Mouse (Mus musculus) Patski (cell line): ENCODE data around the gene Galns. TPM values are rescaled to one million over a fixed set of nuclear protein-coding genes. Genes with fewer than 3 reads are reported as not detected.

ENCODE experiments used
- ATAC-seq: fragments of 100-300 bp; one replicate; pipeline ENCODE4 v1.8.0; 2021
- CTCF ChIA-PET: fragments of 350-600 bp; sonication (Branson Sonifier 250); formaldehyde crosslinking; loops from one replicate; lab custom pipeline; 2022; ENCODE audit warnings: inconsistent platforms; lab: Charles Lee
- POLR2A ChIA-PET: fragments of 350-600 bp; sonication (Branson Sonifier 250); formaldehyde crosslinking; loops from one replicate; lab custom pipeline; 2022; ENCODE audit warnings: antibody characterized with exemption, inconsistent platforms; lab: Charles Lee
- DNase-seq: peaks from one replicate; pipeline ENCODE4 v3.0.0-alpha.2; 2011; ENCODE audit warnings: low read depth, low spot score
- H3K27me3 ChIP-seq: fragments of 371-371 bp; one replicate; pipeline ENCODE4 v1.5.1; 2021
- CTCF ChIP-seq: fragments of 100-300 bp; IDR thresholded peaks from one replicate; pipeline ENCODE4 v1.5.1; 2021
- in situ Hi-C: fragments of 300-500 bp; cut with MboI; formaldehyde crosslinking; loops from 3 replicates; pipeline ENCODE4 v1.11.1; 2018; ENCODE audit warnings: low pct_unique_long_range_greater_than_20kb, mixed read lengths
- polyA plus RNA-seq: library from polyadenylated mRNA; unstranded; gene quantifications from one replicate; pipeline ENCODE4 v1.2.3, GENCODE M21; 2021

Galns gene
- polyA plus RNA-seq, 1 experiment from 2014 or later = 60.3 TPM

DNA sequence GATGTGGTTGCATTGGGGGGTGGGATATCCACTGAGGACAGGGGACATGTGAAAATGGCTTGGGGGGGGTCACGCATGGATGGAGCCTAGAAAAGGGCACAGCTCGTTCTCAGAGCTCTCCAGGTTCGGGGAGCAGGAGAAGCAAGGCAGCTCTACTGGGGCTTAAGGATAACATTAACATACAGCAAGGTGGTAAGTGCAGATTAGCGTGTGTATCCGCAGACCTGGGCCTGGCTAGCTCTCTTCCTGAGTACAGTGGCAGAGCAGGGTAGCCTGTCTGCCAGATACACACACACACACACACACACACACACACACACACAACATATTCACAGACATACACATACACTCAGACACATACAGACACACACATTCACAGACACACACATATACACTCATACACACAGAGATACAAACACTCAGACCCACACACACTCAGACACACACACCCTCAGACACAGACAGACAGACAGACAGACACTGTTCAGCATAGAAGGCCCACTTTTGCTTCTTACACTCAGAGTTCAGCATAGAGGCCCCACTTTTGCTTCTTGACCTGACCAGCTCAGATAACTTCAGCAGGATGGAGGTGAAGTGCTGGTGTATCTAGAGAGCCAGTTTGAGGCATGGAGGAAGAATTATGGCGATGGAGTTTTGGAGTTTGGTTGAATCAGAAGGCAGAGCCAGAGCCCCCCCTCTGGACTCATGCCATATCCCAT lies 7.6 kb upstream of the Galns start:
- ChIA-PET POLR2A (no interaction called here), CTCF (interaction anchor here (0.9 to 2.6 kb wide), 6 partner anchors 23 to 212 kb away, joined by 3 to 10 read pairs (median 4); no protein-coding TSS in a partner anchor)
- ATAC-seq (no peak), DNase-seq (no peak)
- in situ Hi-C loops = loop anchor here (5.0 kb wide), 2 partner anchors 58 to 213 kb away; no protein-coding TSS in a partner anchor
- no peak for TF ChIP-seq CTCF
- H3K27me3 ChIP-seq = no peaks in the 10 kb centered on the region

GRCm38 (mm10) chr8:122617947-122618546 lies 6.8 kb upstream of the Galns start:
- DNase-seq = no peak
- in situ Hi-C loops = loop anchor here (5.0 kb wide), 2 partner anchors 59 to 214 kb away; no protein-coding TSS in a partner anchor
- no peak for ATAC-seq
- CTCF ChIA-PET = interaction anchor here (0.9 to 2.6 kb wide), 5 partner anchors 24 to 212 kb away, joined by 3 to 10 read pairs (median 4); no protein-coding TSS in a partner anchor
- no peaks in the 10 kb centered on the region for H3K27me3 ChIP-seq
- no peak for TF ChIP-seq CTCF
- POLR2A ChIA-PET = no interaction called here

GRCm38 (mm10) chr8:122616181-122616905 lies 5.1 kb upstream of the Galns start:
- POLR2A ChIA-PET = no interaction called here
- in situ Hi-C loops = loop anchor here (5.0 kb wide), 2 partner anchors 61 to 216 kb away; no protein-coding TSS in a partner anchor
- H3K27me3 ChIP-seq = no peaks in the 10 kb centered on the region
- DNase-seq (no peak), ATAC-seq (no peak)
- TF ChIP-seq CTCF = no peak
- CTCF ChIA-PET = interaction anchor here (2.6 kb wide), 1 partner anchor 214 kb away, joined by 10 read pairs; no protein-coding TSS in a partner anchor

DNA sequence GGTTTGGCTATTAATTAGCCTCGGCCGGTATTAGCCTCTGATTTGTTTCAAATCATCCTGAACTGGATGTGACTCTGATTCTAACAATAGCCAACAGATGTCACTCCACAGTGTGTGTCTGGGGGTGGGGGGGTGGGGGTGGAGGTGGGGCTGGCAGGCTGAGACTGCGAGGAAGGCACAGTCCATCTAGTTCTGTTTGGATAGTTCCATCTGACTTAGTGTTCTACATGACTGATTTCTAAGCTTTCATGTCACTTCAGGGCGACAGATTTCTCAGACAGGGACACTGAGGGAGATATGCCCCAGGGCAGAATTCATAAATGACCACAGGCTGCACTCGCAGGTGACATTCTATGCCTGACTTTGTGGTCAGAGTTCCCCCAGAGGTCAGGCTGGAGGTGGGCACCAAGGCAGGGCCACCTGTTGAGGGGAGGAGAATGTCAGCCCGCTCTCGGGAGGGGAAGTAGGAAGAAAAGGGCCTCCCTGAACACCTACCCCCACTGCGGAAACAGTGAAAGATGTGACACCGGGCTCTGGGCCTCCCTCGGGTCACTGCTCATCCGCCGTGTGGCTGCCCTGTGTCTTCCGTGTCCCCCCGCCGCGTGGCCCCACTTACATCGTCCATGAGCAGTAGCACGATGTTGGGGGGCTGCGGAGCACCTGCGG lies 518 bp downstream of the Galns start:
- no peak for TF ChIP-seq CTCF
- ATAC-seq = peak; percentile 49
- ChIA-PET CTCF (interaction anchor here (1.2 to 2.4 kb wide), 2 partner anchors 30 to 42 kb away, joined by 3 to 6 read pairs; partner anchors contain the start of gene Cdt1), POLR2A (interaction anchor here (2.9 to 3.8 kb wide), 2 partner anchors 34 to 43 kb away, joined by 13 to 26 read pairs; partner anchors contain the start of genes Aprt and Cdt1)
- no peak for DNase-seq
- in situ Hi-C loops = no loop called here
- H3K27me3 ChIP-seq = no peaks in the 10 kb centered on the region

DNA sequence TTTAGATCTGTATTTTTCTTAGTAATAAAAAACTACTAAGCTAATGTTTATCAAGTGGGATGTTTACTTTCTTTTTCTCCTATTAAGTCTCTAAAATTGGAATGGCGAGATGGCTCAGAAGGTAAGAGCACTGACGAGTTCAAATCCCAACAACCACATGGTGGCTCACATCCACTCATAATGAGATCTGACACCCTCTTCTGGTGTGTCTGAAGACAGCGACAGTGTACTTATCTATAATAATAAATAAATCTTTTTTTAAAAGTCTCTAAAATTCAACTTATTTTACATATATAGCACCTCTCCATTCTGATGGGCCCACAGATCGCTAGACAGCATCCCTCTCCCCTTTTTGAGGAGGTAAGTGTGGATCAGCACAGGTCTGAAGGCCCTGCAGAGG lies 1.1 kb downstream of the Galns start:
- DNase-seq (no peak), ATAC-seq (no peak)
- in situ Hi-C loops = no loop called here
- CTCF ChIA-PET = interaction anchor here (1.2 to 2.4 kb wide), 3 partner anchors 12 to 41 kb away, joined by 3 to 6 read pairs (median 3); partner anchors contain the start of gene Cdt1
- H3K27me3 ChIP-seq = no peaks in the 10 kb centered on the region
- POLR2A ChIA-PET = interaction anchor here (0.7 to 3.8 kb wide), 3 partner anchors 13 to 43 kb away, joined by 3 to 26 read pairs (median 13); partner anchors contain the start of genes Aprt and Cdt1
- no peak for TF ChIP-seq CTCF

DNA sequence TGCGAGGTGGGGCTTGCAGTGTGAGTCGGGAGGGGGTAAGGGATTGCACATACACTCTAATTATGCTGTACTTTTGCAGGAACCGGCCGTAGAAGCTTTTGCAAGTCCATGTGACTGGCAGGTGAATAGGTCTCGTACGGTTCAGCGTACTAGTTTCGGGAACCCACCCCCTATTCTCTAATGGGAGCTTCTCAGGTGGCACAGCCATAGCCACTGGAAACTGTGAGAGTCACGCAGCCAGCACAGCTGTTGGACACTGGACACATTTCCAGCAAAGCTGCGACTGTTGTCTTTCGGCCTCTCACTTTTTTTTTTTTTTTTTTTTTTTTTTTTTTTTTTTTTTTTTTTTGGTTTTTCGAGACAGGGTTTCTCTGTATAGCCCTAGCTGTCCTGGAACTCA lies 4.5 kb downstream of the Galns start:
- DNase-seq = no peak
- no peaks in the 10 kb centered on the region for H3K27me3 ChIP-seq
- ChIA-PET CTCF (no interaction called here), POLR2A (no interaction called here)
- in situ Hi-C loops = no loop called here
- ATAC-seq = no peak
- no peak for TF ChIP-seq CTCF

GRCm38 (mm10) chr8:122605367-122605766 lies 5.9 kb downstream of the Galns start:
- TF ChIP-seq CTCF = no peak
- CTCF ChIA-PET = interaction anchor here (1.3 kb wide), 1 partner anchor 29 kb away, joined by 7 read pairs; the partner anchor contains the start of gene Aprt
- no peak for ATAC-seq
- in situ Hi-C loops = no loop called here
- POLR2A ChIA-PET = interaction anchor here (0.6 to 1.4 kb wide), 2 partner anchors 25 to 71 kb away, joined by 3 read pairs; no protein-coding TSS in a partner anchor
- DNase-seq = no peak
- no peaks in the 10 kb centered on the region for H3K27me3 ChIP-seq

- ATAC-seq (no peak), DNase-seq (no peak)
- ChIA-PET POLR2A (interaction anchor here (0.6 to 1.4 kb wide), 2 partner anchors 24 to 72 kb away, joined by 3 read pairs; no protein-coding TSS in a partner anchor), CTCF (interaction anchor here (0.8 to 1.3 kb wide), 2 partner anchors 11 to 29 kb away, joined by 3 to 7 read pairs; partner anchors contain the start of gene Aprt)
- in situ Hi-C loops = no loop called here
- H3K27me3 ChIP-seq = no peaks in the 10 kb centered on the region
- no peak for TF ChIP-seq CTCF
Measured at GRCm38 (mm10) chr8:122604640-122605039, 6.6 kb downstream of the Galns start.

DNA sequence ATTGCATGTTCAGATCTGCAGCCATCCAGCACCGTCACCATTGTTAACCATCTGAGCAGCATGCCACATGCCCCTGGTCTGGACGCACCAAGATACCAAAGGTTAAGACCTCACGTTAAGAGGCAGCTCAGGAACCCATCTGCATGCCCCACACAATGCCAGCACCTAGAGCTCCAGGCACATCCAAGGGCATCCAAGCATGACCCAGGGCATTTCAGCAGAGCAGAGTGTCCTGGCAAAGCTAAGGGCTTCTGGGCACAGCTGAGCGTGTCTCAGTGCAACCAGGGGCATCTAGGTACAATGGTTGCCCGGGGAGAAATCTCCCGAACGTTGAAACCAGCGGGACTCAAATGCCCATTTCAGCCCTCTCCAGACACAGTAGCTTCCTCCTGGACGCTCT lies 10.6 kb downstream of the Galns start:
- no peaks in the 10 kb centered on the region for H3K27me3 ChIP-seq
- in situ Hi-C loops = no loop called here
- ATAC-seq = no peak
- no peak for DNase-seq
- ChIA-PET CTCF (interaction anchor here (1.8 kb wide), 1 partner anchor 15 kb away, joined by 7 read pairs; no protein-coding TSS in a partner anchor), POLR2A (no interaction called here)
- TF ChIP-seq CTCF = no peak
